Mouse (Mus musculus) embryo, embryonic 10.5 days (tissue): Measurements from ENCODE around the gene Polr2m.
A peak's percentile ranks its signal among the peaks of the same experiment; 100 is the strongest.
"Not testable (repeated sequence)": the region's sequence is repeated elsewhere in the genome, so short reads cannot be mapped to it uniquely, and the experiment has no call there.

Experiments used
- DNase-seq: peaks from one replicate; pipeline ENCODE4 v3.0.0-alpha.2; 2015; ENCODE audit warnings: low spot score

Polr2m gene

GRCm38 (mm10) chr9:71485475-71486094 lies at the start of gene Polr2m:
Polr2m (minus strand) TSS chr9:71485935.
- peak; percentile 97 for DNase-seq

- no peak for DNase-seq
Observed at GRCm38 (mm10) chr9:71535036-71535435, 49.3 kb upstream of the Polr2m start.

GRCm38 (mm10) chr9:71529960-71530359 lies 44.2 kb upstream of the Polr2m start:
- no peak for DNase-seq

GRCm38 (mm10) chr9:71527438-71527837 lies 41.7 kb upstream of the Polr2m start:
- peak; percentile 81 for DNase-seq

GRCm38 (mm10) chr9:71523901-71524300 lies 38.2 kb upstream of the Polr2m start:
- no peak for DNase-seq

- DNase-seq: no peak
Observed at GRCm38 (mm10) chr9:71519836-71520235, 34.1 kb upstream of the Polr2m start.

GRCm38 (mm10) chr9:71517487-71517886 lies 31.8 kb upstream of the Polr2m start:
- DNase-seq: no peak

GRCm38 (mm10) chr9:71515862-71516261 lies 30.1 kb upstream of the Polr2m start:
- DNase-seq: no peak

GRCm38 (mm10) chr9:71513566-71513965 lies 27.8 kb upstream of the Polr2m start:
- DNase-seq: no peak

- no peak for DNase-seq
Observed at GRCm38 (mm10) chr9:71512899-71513298, 27.2 kb upstream of the Polr2m start.

GRCm38 (mm10) chr9:71498391-71499182 lies 12.9 kb upstream of the Polr2m start:
- no peak for DNase-seq

GRCm38 (mm10) chr9:71496637-71497036 lies 10.9 kb upstream of the Polr2m start:
- DNase-seq: no peak

GRCm38 (mm10) chr9:71493771-71494170 lies 8.0 kb upstream of the Polr2m start:
- DNase-seq: no peak

GRCm38 (mm10) chr9:71492296-71493025 lies 6.7 kb upstream of the Polr2m start:
- DNase-seq: no peak

GRCm38 (mm10) chr9:71490076-71490475 lies 4.3 kb upstream of the Polr2m start:
- DNase-seq: peak; percentile 50

GRCm38 (mm10) chr9:71486127-71486526 lies 392 bp upstream of the Polr2m start:
- no peak for DNase-seq

- DNase-seq: peak; percentile 63
Observed at GRCm38 (mm10) chr9:71484871-71485474, 762 bp downstream of the Polr2m start.

GRCm38 (mm10) chr9:71483872-71484271 lies 1.9 kb downstream of the Polr2m start:
- not testable (repeated sequence) for DNase-seq

GRCm38 (mm10) chr9:71480305-71480704 lies 5.4 kb downstream of the Polr2m start:
- no peak for DNase-seq

GRCm38 (mm10) chr9:71479413-71479812 lies 6.3 kb downstream of the Polr2m start:
- no peak for DNase-seq

GRCm38 (mm10) chr9:71478596-71478995 lies 7.1 kb downstream of the Polr2m start:
- no peak for DNase-seq

GRCm38 (mm10) chr9:71476601-71477000 lies 9.1 kb downstream of the Polr2m start:
- no peak for DNase-seq
